Mouse (Mus musculus) heart, adult 2 months (tissue): ENCODE measurements around the gene Pkp1. TPM values are rescaled to one million over a fixed set of nuclear protein-coding genes. Genes with fewer than 3 reads are reported as not detected.

ENCODE experiments used
- DNase-seq, 2 experiments: peaks; one replicate each; pipeline ENCODE4 v3.0.0; 2021
- H3K27ac ChIP-seq: fragments of 200-600 bp; 2 replicates; pipeline ENCODE4 v1.8.1; 2022
- H3K27me3 ChIP-seq: fragments of 200-500 bp; 2 replicates; pipeline ENCODE4 v1.6.1; 2012; ENCODE audit warnings: mild to moderate bottlenecking, low read length, inconsistent platforms, mixed read lengths; ENCODE audit not compliant: control insufficient read depth, insufficient read depth
- H3K36me3 ChIP-seq: fragments of 200-500 bp; 2 replicates; pipeline ENCODE4 v1.6.1; 2012; ENCODE audit warnings: low read length, inconsistent platforms; ENCODE audit not compliant: control insufficient read depth, insufficient read depth
- H3K4me1 ChIP-seq: fragments of 200-500 bp; 2 replicates; pipeline ENCODE4 v1.6.1; 2011; ENCODE audit warnings: low read length; ENCODE audit not compliant: control insufficient read depth, insufficient read depth
- H3K4me3 ChIP-seq: fragments of 200-600 bp; 2 replicates; pipeline ENCODE4 v1.8.1; 2022
- H3K79me2 ChIP-seq: fragments of 200-500 bp; replicated peaks from 2 replicates; pipeline ENCODE4 v1.6.1; 2012; ENCODE audit warnings: mild to moderate bottlenecking, inconsistent platforms, low read length, moderate library complexity, mixed read lengths; ENCODE audit not compliant: control insufficient read depth, insufficient read depth
- H3K9ac ChIP-seq: fragments of 200-500 bp; 2 replicates; pipeline ENCODE4 v1.6.1; 2012; ENCODE audit warnings: low read depth, mild to moderate bottlenecking, control low read depth, inconsistent platforms, low read length, mixed read lengths
- CTCF ChIP-seq: fragments of 200-600 bp; IDR thresholded peaks from 2 replicates; pipeline ENCODE4 v1.8.1; 2022; ENCODE audit warnings: antibody characterized with exemption, mild to moderate bottlenecking, moderate library complexity
- EP300 ChIP-seq: fragments of 200-500 bp; IDR thresholded peaks from 2 replicates; pipeline ENCODE4 v1.6.1; 2011; ENCODE audit warnings: low read depth, low read length, control low read depth; ENCODE audit not compliant: insufficient read depth
- POLR2A ChIP-seq: fragments of 200-500 bp; IDR thresholded peaks from 2 replicates; pipeline ENCODE4 v1.6.1; 2011; ENCODE audit warnings: mild to moderate bottlenecking, low read depth, low read length, control low read depth; ENCODE audit not compliant: insufficient read depth
- WGBS: fragments of 180-500 bp; shearing (Covaris S2); methylation state at CpG from one replicate; pipeline ENCODE4 v1.1.7; 2018; 5-methylcytosine and 5-hydroxymethylcytosine counted together
- intact Hi-C: fragments of 180-260 bp; cut with DNase I; formaldehyde crosslinking; loops from one replicate; pipeline ENCODE4 v1.15.1; 2025
- polyA plus RNA-seq: library from polyadenylated mRNA; depleted of rRNA; stranded (reverse); fragments of >200 nt; gene quantifications from 2 replicates; pipeline ENCODE4 v1.2.3, GENCODE M21; 2012
- total RNA-seq, 2 experiments: library from RNA; stranded (reverse); gene quantifications; 2 replicates each; pipeline ENCODE4 v1.2.3; 2021

Gene Pkp1
- total and polyA plus RNA-seq, 3 experiments: 0.16 TPM; not detected in 2

GRCm38 (mm10) chr1:135941259-135942006, 22.4 kb upstream of the Pkp1 start:
- TF ChIP-seq POLR2A: no peak
- no peak for TF ChIP-seq CTCF
- TF ChIP-seq EP300: no peak
- WGBS: 64% methylated on average over 6 of the region's 6 CpGs

GRCm38 (mm10) chr1:135936091-135936490, 17.1 kb upstream of the Pkp1 start:
- no peaks in the 10 kb centered on the region for H3K79me2 ChIP-seq
- H3K27ac ChIP-seq: no peak overlapping the region
- no peak for DNase-seq
- no peak overlapping the region for H3K9ac ChIP-seq
- no peak for TF ChIP-seq CTCF
- no peak for TF ChIP-seq EP300
- no peak for TF ChIP-seq POLR2A
- WGBS: 85% methylated on average over 1 of the region's 1 CpGs
- no peaks in the 10 kb centered on the region; the same call in 1 of the 2 replicates for H3K27me3 ChIP-seq
- no peaks in the 10 kb centered on the region for H3K4me1 ChIP-seq
- no peaks in the 10 kb centered on the region for H3K36me3 ChIP-seq
- no peak overlapping the region for H3K4me3 ChIP-seq
- intact Hi-C loops: no loop called here

More at GRCm38 (mm10) chr1:135941259-135942006, 22.4 kb upstream of the Pkp1 start:
- intact Hi-C loops: loop anchor here (5.0 kb wide), 2 partner anchors 59 to 129 kb away; no protein-coding TSS in a partner anchor
- H3K4me3 ChIP-seq: no peak overlapping the region
- H3K36me3 ChIP-seq: no peaks in the 10 kb centered on the region
- H3K79me2 ChIP-seq: no peaks in the 10 kb centered on the region
- no peaks in the 10 kb centered on the region for H3K4me1 ChIP-seq
- H3K27ac ChIP-seq: no peak overlapping the region
- no peak overlapping the region for H3K9ac ChIP-seq
- DNase-seq: no peak
- no peaks in the 10 kb centered on the region for H3K27me3 ChIP-seq

- H3K27ac ChIP-seq: no peak overlapping the region
- 73% methylated on average over 18 of the region's 18 CpGs for WGBS
- H3K79me2 ChIP-seq: no peaks in the 10 kb centered on the region
- no peaks in the 10 kb centered on the region; the same call in 1 of the 2 replicates for H3K27me3 ChIP-seq
- no peak for DNase-seq
- no peaks in the 10 kb centered on the region for H3K36me3 ChIP-seq
- intact Hi-C loops: no loop called here
- H3K4me3 ChIP-seq: no peak overlapping the region
- no peak for TF ChIP-seq POLR2A
- no peak for TF ChIP-seq CTCF
- no peak for TF ChIP-seq EP300
- H3K4me1 ChIP-seq: no peaks in the 10 kb centered on the region
- H3K9ac ChIP-seq: no peak overlapping the region
These were observed 14.8 kb upstream of the Pkp1 start for GRCm38 (mm10) chr1:135933704-135934293.

- TF ChIP-seq POLR2A (no peak), EP300 (no peak), CTCF (no peak)
- Histone ChIP-seq H3K36me3 (no peaks in the 10 kb centered on the region), H3K4me1 (no peaks in the 10 kb centered on the region), H3K79me2 (no peaks in the 10 kb centered on the region), H3K27ac (no peak overlapping the region), H3K4me3 (no peak overlapping the region), H3K27me3 (no peaks in the 10 kb centered on the region; the same call in 1 of the 2 replicates), H3K9ac (no peak overlapping the region)
- intact Hi-C loops: no loop called here
- DNase-seq: no peak
- WGBS: 59% methylated on average over 3 of the region's 3 CpGs
These were observed 10.9 kb upstream of the Pkp1 start for GRCm38 (mm10) chr1:135929876-135930275.

GRCm38 (mm10) chr1:135925848-135926247, 6.8 kb upstream of the Pkp1 start:
- TF ChIP-seq POLR2A (no peak), EP300 (no peak), CTCF (no peak)
- H3K27me3 ChIP-seq: no peaks in the 10 kb centered on the region; the same call in 1 of the 2 replicates

More at GRCm38 (mm10) chr1:135925848-135926247, 6.8 kb upstream of the Pkp1 start:
- no peaks in the 10 kb centered on the region for H3K4me1 ChIP-seq
- H3K79me2 ChIP-seq: no peaks in the 10 kb centered on the region
- no peak overlapping the region for H3K9ac ChIP-seq
- H3K36me3 ChIP-seq: no peaks in the 10 kb centered on the region
- WGBS: 60% methylated on average over 5 of the region's 5 CpGs
- intact Hi-C loops: no loop called here
- DNase-seq: no peak
- no peak overlapping the region for H3K27ac ChIP-seq
- H3K4me3 ChIP-seq: no peak overlapping the region
